Mouse (Mus musculus): Measurements from ENCODE around the gene Npepps.
"Not testable (repeated sequence)": the region's sequence is repeated elsewhere in the genome, so short reads cannot be mapped to it uniquely, and the experiment has no call there.

DNA sequence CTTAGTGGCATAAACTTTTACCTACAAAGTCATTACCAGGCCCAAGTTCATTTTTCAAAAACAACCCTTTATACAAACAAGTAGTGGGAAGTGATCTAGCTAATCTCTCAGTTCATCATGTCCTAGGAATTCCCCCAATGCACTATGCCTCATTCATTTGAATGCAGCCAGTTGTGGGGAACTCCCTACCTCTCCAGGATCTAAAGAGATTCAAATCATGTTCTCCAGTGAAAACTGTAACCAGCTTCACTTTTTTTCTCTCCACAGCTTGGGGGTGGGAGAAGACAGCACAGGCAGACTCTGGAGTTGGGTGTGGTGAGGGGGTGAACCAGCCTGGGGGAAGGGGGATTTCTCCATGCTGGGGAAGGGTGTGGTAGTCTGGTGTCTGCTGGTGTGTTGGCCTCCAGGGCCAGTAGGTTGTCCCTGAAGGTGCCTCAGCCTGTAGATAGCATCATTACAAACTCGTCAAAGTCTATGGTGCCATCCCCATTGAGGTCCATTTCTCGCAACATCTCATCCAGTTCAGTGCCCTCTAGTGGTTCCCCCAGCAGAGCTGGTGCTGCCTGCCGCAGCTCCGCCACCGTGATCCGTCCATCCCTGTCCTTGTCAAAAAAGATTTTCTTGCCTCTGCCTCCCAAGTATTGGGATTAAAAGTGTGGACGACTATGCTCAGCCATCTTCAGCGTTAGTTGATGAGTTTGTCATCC, 41.6 kb upstream of the Npepps start:
- TF ChIP-seq CTCF (IDR thresholded peaks at IDR 0.05; ENCODE audit: low read depth); EP300 (optimal IDR thresholded peaks at IDR 0.05): not testable (repeated sequence)

All from stomach, postnatal 0 days (tissue).